Mouse (Mus musculus) left cerebral cortex, adult 11 months (tissue): ENCODE data around the gene Gm6525.

Source experiments
- DNase-seq: peaks from one replicate; pipeline ENCODE4 v3.0.0; 2022; ENCODE audit warnings: low spot score

Gm6525 gene

DNA sequence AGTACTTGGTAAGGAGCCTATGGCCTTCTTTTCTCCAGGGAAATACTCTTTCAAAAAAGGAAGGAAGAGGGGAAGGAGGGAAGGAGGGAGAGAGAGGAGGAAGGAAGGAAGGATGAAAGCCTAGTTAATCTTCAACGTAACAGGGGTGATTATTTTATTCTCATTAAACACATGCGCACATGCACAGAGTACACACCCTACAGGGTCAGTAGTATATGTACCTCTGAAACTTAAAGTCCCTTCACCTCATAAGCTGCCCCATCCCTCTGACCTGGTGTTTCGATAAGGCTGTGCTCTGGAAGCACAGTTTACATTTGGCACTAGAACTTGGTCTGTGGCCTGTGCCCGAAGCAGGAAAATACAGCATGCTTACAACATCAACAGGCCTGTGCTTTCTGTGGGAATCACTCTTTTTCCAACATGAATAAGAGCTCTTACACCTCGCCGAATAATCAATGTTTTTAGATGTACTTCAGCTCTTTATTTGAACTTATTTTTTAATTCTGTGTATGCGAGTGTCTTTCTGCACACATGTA lies 37.5 kb downstream of the Gm6525 start:
- DNase-seq, result no peak

DNA sequence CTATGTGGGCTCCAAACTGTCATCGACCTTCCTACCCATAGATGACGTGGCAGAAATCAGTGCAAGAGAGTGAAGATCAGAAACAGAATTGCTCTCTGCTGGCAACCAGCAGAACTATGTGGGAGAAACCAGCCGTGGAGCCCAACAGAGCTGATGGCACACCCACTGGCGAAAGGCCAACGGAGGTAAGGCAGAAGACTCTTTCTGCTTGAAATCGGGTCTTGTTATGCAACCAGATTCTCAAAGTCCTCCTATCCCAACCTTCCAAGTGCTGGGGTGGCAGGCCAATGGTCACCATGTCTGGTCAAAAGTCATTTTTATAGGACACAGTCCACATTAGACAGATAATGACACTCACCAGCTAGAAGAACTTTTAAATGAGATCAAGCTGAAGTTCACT lies 40.6 kb downstream of the Gm6525 start:
- DNase-seq, result no peak

DNA sequence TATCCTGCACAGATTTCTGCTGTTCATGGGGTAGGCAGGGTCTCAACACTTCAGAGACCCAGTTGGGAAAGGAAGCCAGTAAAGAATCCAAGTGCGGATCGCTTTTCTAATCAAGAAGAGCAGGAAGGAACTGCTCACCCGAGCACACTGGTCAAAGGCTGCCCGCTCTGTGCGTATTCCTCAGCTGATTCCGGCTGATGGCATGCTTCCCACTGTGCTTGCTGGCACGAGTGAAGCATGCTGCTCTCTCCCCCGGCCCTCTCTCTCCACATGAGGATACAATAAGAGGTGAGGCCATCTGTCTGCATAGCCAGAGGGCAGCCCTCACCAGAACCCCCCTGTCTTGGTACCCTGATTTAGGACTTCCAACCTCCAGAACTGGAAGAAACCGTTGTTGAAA lies 41.3 kb downstream of the Gm6525 start:
- no peak for DNase-seq

DNA sequence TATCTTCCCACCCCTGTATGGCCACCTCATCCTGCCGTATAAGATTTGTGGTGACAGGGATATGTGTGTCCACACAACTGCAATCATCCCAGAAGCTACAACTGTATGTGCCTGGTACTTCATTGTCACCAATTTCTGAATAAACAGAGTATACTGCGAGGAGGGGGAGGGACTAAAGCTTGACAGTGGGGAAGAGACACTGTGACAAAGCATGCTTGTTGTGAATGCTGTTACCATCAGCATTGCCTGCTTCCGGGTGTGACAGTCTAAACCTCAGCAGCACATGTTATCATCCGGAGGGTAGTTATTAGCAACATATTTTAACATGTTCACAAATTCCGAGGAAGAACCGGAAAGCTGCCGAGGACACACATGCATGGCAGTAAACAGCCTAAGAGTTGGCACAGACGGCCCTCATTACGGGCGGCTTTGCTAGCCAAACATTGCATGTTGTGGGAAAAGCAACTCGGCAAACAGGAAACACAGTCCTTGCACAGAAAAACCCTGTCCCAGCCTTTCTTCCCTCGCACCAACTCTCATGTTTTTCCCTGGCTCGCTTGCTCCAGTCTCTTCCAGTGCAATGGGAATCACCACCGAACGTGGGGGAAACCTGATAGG lies 41.9 kb downstream of the Gm6525 start:
- DNase-seq, result no peak

DNA sequence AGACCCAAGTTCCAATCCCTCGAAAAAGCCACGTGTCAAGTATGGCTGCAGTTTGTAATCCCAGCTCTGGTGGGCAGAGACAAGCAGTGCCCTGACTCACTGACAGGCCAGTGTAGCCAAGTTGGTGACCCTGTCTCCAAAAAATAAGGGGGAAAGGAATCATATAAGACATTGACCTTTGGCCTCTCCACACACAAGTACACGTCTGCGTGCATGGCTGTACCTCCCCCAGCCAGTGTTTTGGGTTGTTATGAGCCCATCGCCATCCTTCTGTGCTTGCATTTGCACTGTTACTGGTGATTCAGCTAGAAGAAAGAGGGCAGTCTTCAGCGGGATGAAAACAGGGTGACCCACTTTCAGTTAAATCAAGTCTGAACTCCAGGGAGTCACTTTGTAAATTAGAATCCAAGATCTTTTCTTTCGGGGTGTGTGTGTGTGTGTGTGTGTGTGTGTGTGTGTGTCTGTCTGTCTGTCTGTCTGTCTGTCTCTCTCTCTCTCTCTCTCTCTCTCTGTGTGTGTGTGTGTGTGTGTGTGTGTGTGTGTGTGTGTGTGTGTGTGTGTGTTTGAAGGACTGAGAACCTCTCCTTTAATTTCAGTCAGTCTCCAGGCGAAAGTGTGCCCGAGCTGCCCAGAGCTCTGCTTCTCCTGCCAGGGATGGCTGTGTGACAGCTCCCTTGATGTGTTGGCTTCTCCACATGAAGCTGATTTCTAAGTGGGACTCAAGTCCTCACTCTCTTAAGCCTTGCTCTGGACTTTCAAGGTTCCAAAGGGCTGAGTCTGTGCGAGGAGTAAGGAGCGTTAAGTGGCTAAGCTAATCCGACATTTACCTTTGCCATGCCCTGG lies 43.4 kb downstream of the Gm6525 start:
- no peak for DNase-seq

DNA sequence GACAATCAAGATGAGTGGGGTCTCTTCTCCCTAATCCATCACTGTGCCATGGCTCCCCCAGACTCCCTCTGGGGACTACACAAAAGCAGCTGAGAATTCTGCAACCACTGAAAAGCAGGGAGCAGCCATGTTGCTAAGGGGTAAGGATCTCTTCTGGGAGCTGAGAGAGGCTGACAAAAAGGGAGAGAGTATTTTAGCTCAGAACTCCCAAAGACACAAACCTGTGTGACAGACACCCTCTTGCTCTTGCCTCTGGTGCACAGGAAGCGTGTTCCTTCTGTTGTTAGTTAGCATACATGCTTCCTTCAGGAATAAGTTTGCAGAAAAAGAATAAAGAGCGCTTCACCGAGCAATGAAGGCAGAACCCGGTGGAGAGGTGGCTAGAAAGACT lies 44.1 kb downstream of the Gm6525 start:
- DNase-seq, result no peak

DNA sequence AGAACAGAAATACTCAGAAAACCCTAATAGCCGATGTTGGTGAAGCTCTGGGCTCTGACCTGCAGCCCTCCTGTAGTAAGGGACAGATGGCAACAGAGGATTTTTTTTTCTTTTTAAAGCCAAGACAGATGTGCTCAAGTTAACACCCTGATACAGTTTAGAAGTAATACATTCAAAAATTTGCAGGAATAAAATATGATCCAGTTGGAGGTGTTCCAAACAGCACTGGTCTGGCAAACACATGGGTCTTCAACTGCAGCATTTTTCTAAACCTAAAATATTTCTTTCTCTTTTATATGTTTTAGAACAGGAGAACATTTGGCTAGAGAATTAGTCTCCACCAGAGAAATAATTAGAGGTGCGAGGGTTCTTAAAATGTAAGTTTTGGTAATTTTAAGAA lies 44.6 kb downstream of the Gm6525 start:
- DNase-seq, result no peak

DNA sequence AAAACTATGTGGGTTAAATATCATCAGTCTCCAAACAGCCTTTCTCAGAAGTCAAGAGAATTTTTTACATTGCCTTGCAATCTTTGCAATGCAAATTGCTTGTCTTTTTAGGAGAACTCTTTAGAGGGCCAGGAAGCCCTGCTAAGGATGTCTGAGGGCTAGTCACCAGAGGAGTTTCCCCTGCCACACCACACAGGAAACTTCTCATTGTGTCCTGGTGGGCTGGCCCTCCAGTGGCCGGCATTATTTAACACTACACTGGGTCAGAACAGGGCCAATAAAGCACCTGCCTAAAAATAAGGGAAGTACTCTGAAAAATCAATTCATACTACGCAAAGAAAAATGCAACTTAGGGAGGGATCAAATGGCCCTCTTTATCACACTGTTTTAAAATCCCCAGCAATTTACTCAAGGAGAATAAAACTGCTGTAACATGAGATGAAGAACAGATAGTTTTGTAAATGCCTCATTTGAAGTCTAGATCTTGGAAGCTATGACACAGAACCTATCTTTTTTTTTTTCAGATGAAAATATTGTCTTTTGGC lies 45.3 kb downstream of the Gm6525 start:
- no peak for DNase-seq

DNA sequence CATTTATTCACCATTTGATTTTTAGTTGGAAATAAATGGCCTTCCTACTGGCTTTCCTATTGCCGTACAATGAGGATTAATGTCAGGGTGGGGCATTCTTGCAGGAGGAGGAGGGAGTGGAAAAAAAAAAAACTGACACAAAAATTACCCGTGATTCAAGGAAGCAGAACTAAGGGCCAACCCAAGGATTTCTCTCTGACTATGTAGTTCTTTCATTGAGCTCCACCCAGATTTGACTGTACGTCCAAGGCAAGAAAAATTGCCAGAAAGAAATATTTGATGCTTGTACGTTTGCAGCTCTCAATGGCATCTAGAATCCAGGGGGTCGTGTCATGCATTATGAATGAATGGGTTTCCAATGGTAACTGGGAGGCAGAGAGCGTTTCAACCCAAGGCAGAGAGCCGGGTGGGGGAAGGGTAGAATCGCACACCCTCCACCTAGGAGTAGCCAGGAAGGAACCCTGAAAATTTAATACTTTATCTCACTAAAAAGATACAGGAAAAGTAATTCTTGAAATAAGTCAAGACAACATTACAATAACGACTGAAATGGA lies 45.9 kb downstream of the Gm6525 start:
- DNase-seq, result no peak

DNA sequence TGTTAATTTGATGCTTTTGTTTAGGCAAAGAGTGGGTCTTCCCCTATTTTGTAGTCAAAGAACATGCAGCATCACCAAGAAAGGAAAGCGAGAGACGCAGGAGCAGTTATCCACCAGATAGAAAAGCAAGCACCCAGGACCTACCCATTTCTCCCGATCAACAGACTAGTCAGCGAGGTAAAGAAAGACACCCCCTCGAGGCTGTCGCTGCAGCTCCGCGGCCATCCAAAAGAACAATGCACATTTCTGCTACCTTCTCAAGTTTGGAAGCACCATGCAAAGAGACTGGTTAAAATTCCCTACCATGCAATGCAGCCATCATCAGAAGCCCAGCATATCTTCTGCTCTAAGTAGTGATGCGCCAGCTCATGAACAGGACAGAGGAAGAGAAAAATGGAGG lies 46.4 kb downstream of the Gm6525 start:
- DNase-seq, result no peak

DNA sequence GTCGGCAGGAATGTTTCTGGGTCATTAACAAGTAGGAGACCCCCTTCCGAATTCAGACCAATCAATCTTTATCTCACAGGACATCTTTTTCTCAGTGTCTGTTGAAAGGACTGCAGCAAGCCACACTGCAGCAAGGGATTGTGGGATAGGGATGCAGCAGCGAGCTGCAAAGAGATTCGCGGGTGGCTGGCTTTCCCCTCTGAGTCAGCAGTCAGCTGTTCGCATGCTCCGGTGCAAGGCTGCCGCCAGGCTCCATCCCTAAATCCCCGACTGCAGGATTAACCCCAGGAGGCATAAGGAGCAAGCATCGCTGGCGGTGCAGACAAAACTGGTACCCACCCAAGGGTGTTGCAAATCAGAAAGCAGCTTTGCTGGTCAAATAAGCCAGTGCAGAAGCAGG lies 46.8 kb downstream of the Gm6525 start:
- no peak for DNase-seq
